Mouse (Mus musculus): ENCODE measurements at regions not wholly inside any gene's neighbourhood (a gene's known extent, or its start where the extent isn't known, plus 50 kb on each side); places are given as distances from the start of the nearest gene placed in this dataset.

- no peak for TF ChIP-seq CTCF (IDR thresholded peaks at IDR 0.05; ENCODE audit: low read depth)
- no peak for TF ChIP-seq EP300 (IDR thresholded peaks at IDR 0.05; ENCODE audit: low read depth)
These were observed 116.9 kb upstream of the Prickle1 start for GRCm38 (mm10) chr15:93712594-93712993.

Data from liver, embryonic 14.5 days (tissue).